Mouse (Mus musculus) forebrain, embryonic 11.5 days (tissue): Measurements from ENCODE around the gene Pard3. TPM values are rescaled to one million over a fixed set of nuclear protein-coding genes. Genes with fewer than 3 reads are reported as not detected.
A peak's percentile ranks its signal among the peaks of the same experiment; 100 is the strongest.

Experiments used
- ATAC-seq: fragments of 200-750 bp; cut with Nextera tagmentation; replicated peaks from 2 replicates; pipeline ENCODE4 v1.8.0; 2017; ENCODE audit warnings: moderate TSS enrichment; ENCODE audit not compliant: low FRiP score
- DNase-seq: peaks from one replicate; pipeline ENCODE4 v3.0.0-alpha.2; 2017; ENCODE audit warnings: low spot score
- H3K27ac ChIP-seq: fragments of 300-500 bp; sonication (generic); 2 replicates; pipeline ENCODE4 v1.5.1; 2014; ENCODE audit warnings: low read depth, low read length
- H3K27me3 ChIP-seq: fragments of 300-500 bp; sonication (generic); 2 replicates; pipeline ENCODE4 v1.6.1; 2014; ENCODE audit warnings: mild to moderate bottlenecking, low read length, mixed read lengths; ENCODE audit not compliant: control insufficient read depth, insufficient read depth
- H3K36me3 ChIP-seq: fragments of 300-500 bp; sonication (generic); 2 replicates; pipeline ENCODE4 v1.6.1; 2014; ENCODE audit warnings: mild to moderate bottlenecking, low read length, moderate library complexity, mixed read lengths; ENCODE audit not compliant: control insufficient read depth, insufficient read depth
- H3K4me1 ChIP-seq: fragments of 300-500 bp; sonication (generic); replicated peaks from 2 replicates; pipeline ENCODE4 v1.6.1; 2014; ENCODE audit warnings: low read length, mixed read lengths; ENCODE audit not compliant: control insufficient read depth, insufficient read depth
- H3K4me2 ChIP-seq: fragments of 300-500 bp; sonication (generic); 2 replicates; pipeline ENCODE4 v1.6.1; 2014; ENCODE audit warnings: low read depth, mild to moderate bottlenecking, low read length, moderate library complexity, mixed read lengths; ENCODE audit not compliant: severe bottlenecking
- H3K4me3 ChIP-seq: fragments of 300-500 bp; sonication (generic); 2 replicates; pipeline ENCODE4 v1.5.1; 2014; ENCODE audit warnings: low read depth, low read length
- H3K9ac ChIP-seq: fragments of 300-500 bp; sonication (generic); 2 replicates; pipeline ENCODE4 v1.6.1; 2014; ENCODE audit warnings: low read length
- H3K9me3 ChIP-seq: fragments of 300-500 bp; sonication (generic); 2 replicates; pipeline ENCODE4 v1.6.1; 2016; ENCODE audit warnings: low read length, mixed read lengths; ENCODE audit not compliant: control insufficient read depth
- WGBS: fragments of 180-500 bp; shearing (Covaris S2); extraction: QIAGEN DNeasy Blood & Tissue Kit; methylation state at CpG from one replicate; pipeline ENCODE4 v1.1.7; 2014; 5-methylcytosine and 5-hydroxymethylcytosine counted together
- polyA plus RNA-seq: library from polyadenylated mRNA; unstranded; fragments of >200 nt; fragmentation: Nextera tagmentation; extraction: Ambion mirVana; gene quantifications from 2 replicates; pipeline ENCODE4 v1.2.1, GENCODE M21; 2014

Pard3 gene
- polyA plus RNA-seq, 1 experiment from 2014 or later, result 39.8 TPM

DNA sequence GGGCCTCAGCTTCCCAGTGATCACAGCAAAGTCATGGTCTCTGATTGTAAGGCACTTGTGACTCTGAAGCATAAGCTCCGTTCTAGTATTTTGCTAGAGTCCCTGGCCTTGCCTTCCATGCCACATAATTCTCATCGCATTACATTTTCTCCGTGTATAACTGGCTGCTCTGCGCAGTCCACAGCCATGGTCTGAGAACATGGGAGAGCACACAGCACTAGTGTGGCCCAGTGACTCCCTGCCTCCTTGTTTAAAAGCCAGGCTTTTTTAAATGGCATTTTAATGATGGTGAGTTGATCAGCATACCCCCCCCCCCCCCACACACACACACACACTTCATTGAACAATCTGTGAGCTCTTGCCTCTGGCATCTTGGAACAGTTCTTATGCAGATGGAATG is 508.8 kb downstream of the Pard3 start:
- no peak overlapping the region for H3K4me3 ChIP-seq
- WGBS, result 89% methylated on average over 4 of the region's 4 CpGs
- no peaks in the 10 kb centered on the region for H3K36me3 ChIP-seq
- H3K27me3 ChIP-seq, result no peaks in the 10 kb centered on the region
- no peaks in the 10 kb centered on the region; the same call in 1 of the 2 replicates for H3K4me1 ChIP-seq
- H3K4me2 ChIP-seq, result no peak overlapping the region
- DNase-seq (no peak), ATAC-seq (no peak; the same call in 1 of the 2 replicates)
- no peak overlapping the region for H3K9ac ChIP-seq
- H3K9me3 ChIP-seq, result no peaks in the 10 kb centered on the region
- H3K27ac ChIP-seq, result no peak overlapping the region

DNA sequence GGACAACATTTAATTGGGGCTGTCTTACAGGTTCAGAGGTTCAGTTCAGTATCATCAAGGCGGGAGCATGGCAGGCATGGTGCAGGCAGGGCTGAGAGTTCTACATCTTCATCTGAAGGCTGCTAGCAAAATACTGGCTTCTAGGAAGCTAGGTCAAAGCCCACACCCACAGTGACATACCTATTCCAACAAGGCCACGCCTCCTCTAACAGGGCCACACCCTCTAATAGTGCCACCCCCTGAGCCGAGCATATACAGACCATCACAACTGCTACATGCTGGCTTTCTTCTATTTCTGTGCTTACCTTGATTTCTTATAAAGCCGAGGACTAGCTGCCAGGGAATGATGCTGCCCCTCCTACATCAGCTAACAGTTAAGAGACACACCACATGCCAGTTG is 513.0 kb downstream of the Pard3 start:
- Histone ChIP-seq H3K9me3 (no peaks in the 10 kb centered on the region), H3K27me3 (no peaks in the 10 kb centered on the region), H3K27ac (no peak overlapping the region), H3K36me3 (no peaks in the 10 kb centered on the region), H3K4me2 (no peak overlapping the region), H3K4me1 (no peaks in the 10 kb centered on the region; the same call in 1 of the 2 replicates), H3K4me3 (no peak overlapping the region), H3K9ac (no peak overlapping the region)
- ATAC-seq, result peak; percentile 39; the same call in 1 of the 2 replicates
- 93% methylated on average over 4 of the region's 4 CpGs for WGBS
- no peak for DNase-seq

DNA sequence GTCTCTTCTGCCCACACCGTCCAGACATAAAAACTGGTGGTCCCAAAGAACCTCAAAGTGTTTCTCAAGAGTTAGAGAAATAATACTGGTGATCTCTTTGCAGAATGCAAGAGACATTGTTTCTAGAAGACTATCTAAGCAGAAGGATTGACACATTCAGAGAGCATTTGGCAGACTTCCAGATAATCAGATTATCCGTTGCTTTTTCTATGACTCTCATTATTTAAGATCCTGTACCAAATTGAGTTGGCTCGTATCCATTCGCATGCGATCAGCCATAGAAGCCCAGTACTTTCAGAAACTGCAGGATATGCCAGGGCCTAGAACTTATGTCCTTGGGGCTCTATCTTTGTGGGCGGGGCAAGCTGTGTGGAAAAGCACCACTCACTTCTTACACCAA is 514.0 kb downstream of the Pard3 start:
- WGBS, result 72% methylated on average over 6 of the region's 6 CpGs
- Histone ChIP-seq H3K36me3 (no peaks in the 10 kb centered on the region), H3K4me2 (no peak overlapping the region), H3K27ac (0 out of 2 replicates have a peak overlapping the region, but pooled peaks have one; percentile 1), H3K9ac (no peak overlapping the region), H3K9me3 (no peaks in the 10 kb centered on the region), H3K4me3 (no peak overlapping the region), H3K27me3 (no peaks in the 10 kb centered on the region), H3K4me1 (no peaks in the 10 kb centered on the region; the same call in 1 of the 2 replicates)
- ATAC-seq (peak; percentile 42; the same call in 1 of the 2 replicates), DNase-seq (no peak)

- Histone ChIP-seq H3K9ac (no peak overlapping the region), H3K9me3 (no peaks in the 10 kb centered on the region), H3K27me3 (no peaks in the 10 kb centered on the region), H3K27ac (no peak overlapping the region), H3K4me1 (no peaks in the 10 kb centered on the region; the same call in 1 of the 2 replicates), H3K4me3 (no peak overlapping the region), H3K4me2 (no peak overlapping the region), H3K36me3 (no peaks in the 10 kb centered on the region)
- DNase-seq, result no peak
- WGBS, result 92% methylated on average over 9 of the region's 9 CpGs
- ATAC-seq, result no peak
Observed at GRCm38 (mm10) chr8:127579436-127579835, 515.7 kb downstream of the Pard3 start.

DNA sequence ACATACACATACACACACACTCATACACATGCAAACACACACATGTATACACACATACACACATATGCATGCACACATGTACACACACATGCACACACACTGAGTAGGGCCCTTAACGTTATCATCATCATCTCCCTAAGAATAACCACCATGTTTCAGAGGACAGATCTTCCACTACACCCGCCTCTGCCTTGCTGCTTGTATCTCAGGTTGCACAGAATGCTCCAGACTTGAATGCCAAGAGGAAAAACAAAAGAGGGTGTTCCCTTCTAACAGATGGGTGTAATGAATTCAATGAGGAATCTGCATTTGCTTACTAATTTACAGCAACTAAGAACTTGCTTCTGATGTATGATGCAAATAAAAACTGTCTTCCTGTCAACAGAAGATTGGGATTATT is 519.7 kb downstream of the Pard3 start:
- Histone ChIP-seq H3K4me1 (no peaks in the 10 kb centered on the region), H3K27me3 (no peaks in the 10 kb centered on the region), H3K4me3 (no peak overlapping the region), H3K4me2 (no peak overlapping the region), H3K9me3 (no peaks in the 10 kb centered on the region), H3K9ac (no peak overlapping the region), H3K36me3 (no peaks in the 10 kb centered on the region), H3K27ac (no peak overlapping the region)
- DNase-seq (no peak), ATAC-seq (no peak)
- WGBS, result 90% methylated on average over 2 of the region's 2 CpGs

GRCm38 (mm10) chr8:127585618-127586017 is 521.9 kb downstream of the Pard3 start:
- Histone ChIP-seq H3K9me3 (no peaks in the 10 kb centered on the region), H3K27me3 (no peaks in the 10 kb centered on the region), H3K27ac (no peak overlapping the region), H3K4me1 (no peaks in the 10 kb centered on the region), H3K4me2 (no peak overlapping the region), H3K9ac (no peak overlapping the region), H3K36me3 (no peaks in the 10 kb centered on the region), H3K4me3 (no peak overlapping the region)
- 93% methylated on average over 8 of the region's 8 CpGs for WGBS
- ATAC-seq, result no peak
- DNase-seq, result no peak

- no peak for DNase-seq
- WGBS, result 81% methylated on average over 5 of the region's 5 CpGs
- no peak overlapping the region for H3K27ac ChIP-seq
Observed at GRCm38 (mm10) chr8:127586681-127587080, 523.0 kb downstream of the Pard3 start.

DNA sequence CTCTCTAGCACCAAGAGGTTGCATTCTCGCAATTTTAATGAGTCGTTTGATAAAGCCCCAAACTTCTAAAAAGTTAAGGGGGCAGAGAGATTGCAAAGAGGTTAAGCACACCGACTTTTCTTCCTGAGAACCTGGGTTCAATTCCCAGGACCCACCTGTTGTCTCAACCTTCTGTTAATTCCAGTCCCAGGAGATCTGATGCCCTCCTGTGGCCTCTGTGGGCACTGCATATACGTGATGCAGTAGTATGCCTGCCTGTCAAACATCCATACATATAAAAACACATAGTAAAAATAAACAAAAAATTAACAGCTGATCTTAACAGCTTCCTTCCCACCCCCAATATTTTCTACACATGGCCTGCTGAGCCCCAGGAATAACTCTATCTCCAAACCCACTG is 524.6 kb downstream of the Pard3 start:
- 74% methylated on average over 4 of the region's 4 CpGs for WGBS
- Histone ChIP-seq H3K4me3 (no peak overlapping the region), H3K9ac (no peak overlapping the region), H3K9me3 (no peaks in the 10 kb centered on the region), H3K4me2 (no peak overlapping the region), H3K36me3 (no peaks in the 10 kb centered on the region), H3K4me1 (no peaks in the 10 kb centered on the region; the same call in 1 of the 2 replicates), H3K27me3 (no peaks in the 10 kb centered on the region), H3K27ac (no peak overlapping the region)
- DNase-seq (no peak), ATAC-seq (no peak)

More at GRCm38 (mm10) chr8:127586681-127587080, 523.0 kb downstream of the Pard3 start:
- no peaks in the 10 kb centered on the region; the same call in 1 of the 2 replicates for H3K4me1 ChIP-seq
- no peaks in the 10 kb centered on the region for H3K9me3 ChIP-seq
- ATAC-seq, result no peak
- no peaks in the 10 kb centered on the region for H3K27me3 ChIP-seq
- no peak overlapping the region for H3K4me2 ChIP-seq
- H3K4me3 ChIP-seq, result no peak overlapping the region
- H3K36me3 ChIP-seq, result no peaks in the 10 kb centered on the region
- H3K9ac ChIP-seq, result no peak overlapping the region

- Histone ChIP-seq H3K4me3 (no peak overlapping the region), H3K9ac (no peak overlapping the region), H3K9me3 (no peaks in the 10 kb centered on the region), H3K36me3 (no peaks in the 10 kb centered on the region), H3K27me3 (no peaks in the 10 kb centered on the region), H3K4me1 (no peaks in the 10 kb centered on the region; the same call in 1 of the 2 replicates), H3K4me2 (no peak overlapping the region), H3K27ac (no peak overlapping the region)
- DNase-seq (peak; percentile 57), ATAC-seq (no peak; the same call in 1 of the 2 replicates)
- 56% methylated on average over 4 of the region's 4 CpGs for WGBS
Observed at GRCm38 (mm10) chr8:127589291-127589690, 525.6 kb downstream of the Pard3 start.
